Mouse (Mus musculus): Measurements from ENCODE around the gene Ublcp1. TPM values are rescaled to one million over a fixed set of nuclear protein-coding genes. Genes with fewer than 3 reads are reported as not detected.
"Not testable (repeated sequence)": the region's sequence is repeated elsewhere in the genome, so short reads cannot be mapped to it uniquely, and the experiment has no call there.

Ublcp1 gene
- total RNA-seq, 2 experiments from 2014 or later = 21.2 to 21.3 TPM

DNA sequence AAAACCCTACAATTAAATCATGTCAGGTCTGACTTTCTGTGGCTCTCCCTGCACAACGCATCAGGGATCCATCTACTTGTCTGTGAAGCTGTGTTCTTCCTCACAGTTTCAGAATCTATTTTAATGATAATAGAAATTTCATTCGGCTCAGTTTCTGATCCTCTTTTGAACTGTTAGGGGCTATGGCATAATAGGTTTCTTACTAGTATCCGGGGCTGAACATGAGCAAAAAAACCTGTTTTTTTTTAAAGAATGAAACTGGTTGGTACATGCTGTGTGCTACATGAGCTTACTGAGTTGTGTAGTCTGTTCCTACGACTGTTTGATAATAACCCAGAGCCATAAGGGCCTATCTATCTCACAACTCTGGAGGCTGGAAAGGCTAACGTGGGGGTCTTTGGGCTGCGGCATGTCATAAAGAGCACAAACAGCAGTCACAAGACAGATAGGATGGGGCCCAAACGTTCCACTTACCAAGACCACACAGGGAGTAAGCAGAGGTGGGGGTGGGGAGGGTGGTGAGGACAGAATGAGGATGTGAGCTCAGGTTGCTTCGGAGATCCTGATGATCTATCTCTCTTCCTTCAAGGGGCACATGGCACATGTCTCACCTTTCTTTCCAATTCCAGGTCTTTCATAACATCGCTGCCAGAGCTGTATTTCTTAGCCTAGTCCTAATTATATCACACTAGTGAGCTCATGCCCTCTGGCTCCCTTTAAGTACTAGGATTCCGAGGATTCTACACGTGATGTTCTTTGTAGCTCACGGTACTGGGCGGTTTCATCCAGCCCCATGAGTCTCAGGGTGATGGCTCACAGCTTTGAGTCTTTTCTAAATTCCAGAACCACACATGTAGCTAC is 28.3 kb upstream of the Ublcp1 start:
- intact Hi-C loops (cut with DNase I; ENCODE audit: low total_unique reads) = no loop called here
- no peak for DNase-seq

- intact Hi-C loops (cut with DNase I; ENCODE audit: low total_unique reads) = no loop called here
- DNase-seq = no peak
Measured at GRCm38 (mm10) chr11:44496217-44496616, 25.9 kb upstream of the Ublcp1 start.

- DNase-seq = no peak
- intact Hi-C loops (cut with DNase I; ENCODE audit: low total_unique reads) = no loop called here
Measured at GRCm38 (mm10) chr11:44494643-44495323, 24.5 kb upstream of the Ublcp1 start.

- intact Hi-C loops (cut with DNase I; ENCODE audit: low total_unique reads) = no loop called here
- DNase-seq = no peak
Measured at GRCm38 (mm10) chr11:44489117-44489516, 18.8 kb upstream of the Ublcp1 start.

DNA sequence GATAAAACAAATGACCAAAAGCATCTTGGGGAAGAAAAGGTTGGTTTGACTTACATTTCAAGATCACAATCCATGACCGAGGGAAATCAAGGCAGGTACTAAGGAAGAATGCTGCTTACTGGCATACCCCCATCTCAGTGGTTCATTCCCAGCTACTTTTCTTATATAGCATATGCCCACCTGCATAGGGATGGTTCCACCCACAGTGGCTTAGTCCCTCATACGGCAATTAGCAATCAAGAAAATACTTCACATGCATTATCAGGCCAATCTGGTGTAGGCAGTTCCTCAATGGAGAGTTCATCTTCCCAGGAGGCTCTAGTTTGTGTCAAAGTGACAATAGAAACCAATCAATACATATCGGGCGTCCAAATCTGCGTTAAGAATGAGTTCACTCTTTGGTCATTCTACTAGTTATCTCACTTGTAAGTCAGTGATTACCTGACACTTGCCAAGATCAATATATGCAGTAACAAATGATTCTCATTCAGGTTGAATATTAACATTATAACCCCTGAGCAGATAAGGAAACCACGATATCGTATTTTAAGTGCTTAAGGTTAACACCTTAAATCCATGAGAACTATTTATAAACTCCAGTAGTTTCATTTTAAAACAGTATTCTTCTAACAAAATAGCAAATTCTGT is 14.9 kb upstream of the Ublcp1 start:
- no peak for DNase-seq
- intact Hi-C loops (cut with DNase I; ENCODE audit: low total_unique reads) = no loop called here

DNA sequence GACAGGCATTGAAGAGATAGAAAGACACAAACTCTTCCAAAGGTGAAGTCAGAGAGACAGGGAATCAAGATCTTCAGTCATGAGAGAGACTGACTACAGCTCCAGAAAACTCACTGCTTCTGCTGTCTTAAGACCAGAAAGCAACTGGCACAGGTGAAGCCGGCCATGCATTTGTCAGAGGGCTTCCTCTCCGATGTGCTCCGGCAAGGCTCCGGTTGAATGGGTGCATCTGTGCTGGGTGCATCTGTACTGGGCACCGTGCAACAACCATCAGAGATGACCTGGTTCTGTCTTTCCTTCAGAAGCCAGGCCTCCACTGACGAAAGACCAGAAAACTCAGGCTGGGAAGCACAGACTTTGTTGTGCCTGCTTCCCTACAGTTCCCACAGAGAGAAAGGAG is 9.9 kb upstream of the Ublcp1 start:
- intact Hi-C loops (cut with DNase I; ENCODE audit: low total_unique reads) = no loop called here
- no peak for DNase-seq

DNA sequence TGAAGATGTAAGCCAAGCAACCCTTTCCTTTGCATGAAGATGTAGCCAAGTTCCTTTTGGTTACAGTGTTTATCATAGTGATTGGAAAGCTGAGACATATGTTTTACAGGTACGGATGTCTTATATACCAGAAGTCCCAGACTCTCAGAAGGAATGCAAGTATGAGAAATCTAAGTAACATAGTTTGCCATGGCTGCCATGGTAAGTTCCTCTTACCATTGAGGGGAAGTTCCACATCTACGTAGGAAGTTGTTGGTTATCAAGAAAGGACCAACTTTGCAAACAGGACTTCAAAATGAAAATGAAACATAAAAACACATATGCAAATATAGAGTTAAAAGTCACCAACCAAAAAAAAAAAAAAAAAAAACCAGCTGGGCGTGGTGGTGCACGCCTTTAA is 8.1 kb upstream of the Ublcp1 start:
- no peak for DNase-seq
- intact Hi-C loops (cut with DNase I; ENCODE audit: low total_unique reads) = no loop called here

GRCm38 (mm10) chr11:44476445-44476844 is 6.1 kb upstream of the Ublcp1 start:
- DNase-seq = no peak
- intact Hi-C loops (cut with DNase I; ENCODE audit: low total_unique reads) = no loop called here

DNA sequence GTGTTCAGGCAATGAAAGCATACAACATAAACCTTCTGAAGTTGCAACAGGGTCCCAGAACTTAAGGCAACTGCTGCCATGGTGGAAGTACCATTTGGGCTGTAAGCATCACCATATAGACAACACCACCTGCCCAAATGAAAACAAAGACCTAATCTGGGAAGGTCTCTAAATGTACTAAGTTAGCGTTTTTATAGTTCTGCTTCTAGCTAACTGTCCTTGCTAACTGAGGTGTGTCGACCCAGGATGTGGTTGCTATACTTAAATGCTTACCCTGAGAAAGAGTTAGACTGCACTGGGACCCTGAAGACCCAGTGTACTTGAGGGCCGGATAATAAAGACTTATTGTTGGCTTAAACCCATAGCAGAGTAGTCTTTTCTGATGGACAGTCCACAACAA is 5.2 kb upstream of the Ublcp1 start:
- intact Hi-C loops (cut with DNase I; ENCODE audit: low total_unique reads) = no loop called here
- no peak for DNase-seq

- DNase-seq = no peak
- intact Hi-C loops (cut with DNase I; ENCODE audit: low total_unique reads) = no loop called here
Measured at GRCm38 (mm10) chr11:44471337-44471995, 1.2 kb upstream of the Ublcp1 start.

- intact Hi-C loops (cut with DNase I; ENCODE audit: low total_unique reads) = no loop called here
- no peak for DNase-seq
Measured at GRCm38 (mm10) chr11:44469646-44470431, 459 bp downstream of the Ublcp1 start.

GRCm38 (mm10) chr11:44468306-44468790 is 1.9 kb downstream of the Ublcp1 start:
- DNase-seq = no peak
- intact Hi-C loops (cut with DNase I; ENCODE audit: low total_unique reads) = no loop called here

DNA sequence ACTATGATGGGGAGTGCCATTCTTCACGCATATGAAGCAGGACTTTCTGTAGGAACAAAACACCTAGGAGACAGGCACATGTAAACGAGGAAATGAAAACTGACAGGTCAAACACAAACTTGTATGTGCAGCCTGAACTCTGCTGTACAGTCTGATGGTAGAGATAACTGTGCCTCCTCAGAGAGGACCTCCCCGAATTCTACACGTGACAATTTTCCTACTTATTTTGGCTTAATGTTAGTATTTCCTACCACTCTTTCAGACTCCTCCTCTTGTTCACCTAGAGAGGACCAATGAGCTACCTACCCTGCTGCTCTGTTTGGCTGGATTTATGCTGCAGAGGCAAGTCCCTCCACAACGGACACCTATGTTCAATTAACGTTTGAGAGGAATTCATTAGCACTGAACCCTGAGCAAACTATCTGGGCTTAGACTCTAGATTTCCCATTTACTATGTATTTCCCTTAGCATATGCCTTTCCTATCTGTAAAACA is 3.3 kb downstream of the Ublcp1 start:
- intact Hi-C loops (cut with DNase I; ENCODE audit: low total_unique reads) = no loop called here
- no peak for DNase-seq

DNA sequence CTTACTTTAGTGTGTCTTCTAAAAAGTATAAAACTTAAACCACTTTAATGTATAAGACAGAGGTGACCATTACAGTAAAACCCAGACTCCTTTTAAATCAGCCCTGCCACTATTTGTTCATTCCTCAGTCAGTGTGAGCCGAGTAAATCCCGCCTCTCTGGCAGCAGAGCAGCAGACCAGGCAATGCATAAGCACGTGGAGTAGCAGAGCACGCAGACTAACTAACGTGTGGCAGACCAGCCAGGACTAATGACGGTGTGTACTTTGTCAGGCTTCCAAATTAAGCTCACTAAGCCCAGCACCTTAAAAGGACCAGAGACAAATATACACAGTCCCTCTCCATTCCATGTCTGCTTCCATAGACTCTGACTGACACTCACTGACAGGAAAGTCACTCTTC is 8.8 kb downstream of the Ublcp1 start:
- intact Hi-C loops (cut with DNase I; ENCODE audit: low total_unique reads) = no loop called here
- no peak for DNase-seq

DNA sequence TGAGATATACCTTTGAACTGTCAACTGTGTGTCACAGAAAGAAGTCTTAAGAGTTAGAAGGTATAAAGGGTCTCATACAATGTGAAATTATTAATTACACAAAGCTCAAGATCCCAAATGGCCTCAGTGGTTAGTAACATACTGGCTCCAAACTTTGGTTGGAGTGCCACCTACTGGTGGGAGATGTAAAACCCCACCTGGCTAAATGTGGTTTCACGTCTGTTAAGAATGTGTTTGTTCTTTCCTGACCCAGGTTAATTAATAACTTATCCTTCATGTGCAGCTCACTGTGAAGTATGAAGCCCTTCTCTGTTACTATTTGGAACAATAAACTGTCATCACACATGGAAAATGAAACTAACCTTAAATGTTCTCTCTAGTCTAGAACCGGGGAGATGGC is 16.9 kb downstream of the Ublcp1 start:
- intact Hi-C loops (cut with DNase I; ENCODE audit: low total_unique reads) = no loop called here
- peak; percentile 29 for DNase-seq

DNA sequence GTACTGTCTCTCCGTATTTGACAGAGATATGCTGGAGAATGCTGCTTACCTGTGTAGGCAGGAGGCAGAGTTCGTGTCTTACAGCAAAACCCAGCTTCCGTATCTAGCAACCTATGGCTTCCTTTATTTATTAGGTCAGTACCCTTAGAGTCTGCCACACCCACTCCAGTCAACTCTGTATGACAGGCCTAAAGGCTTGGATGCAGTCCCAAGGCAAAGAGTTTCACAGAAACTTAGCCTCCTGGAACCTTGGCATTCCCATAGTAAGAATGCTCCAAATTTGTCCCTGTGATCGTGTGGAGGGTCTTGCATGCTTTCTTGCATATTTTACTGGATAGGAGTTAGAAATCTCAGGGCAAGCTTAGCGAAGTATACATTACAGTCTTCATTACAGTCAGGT is 18.3 kb downstream of the Ublcp1 start:
- DNase-seq; intact Hi-C loops (cut with DNase I; ENCODE audit: low total_unique reads): not testable (repeated sequence)

DNA sequence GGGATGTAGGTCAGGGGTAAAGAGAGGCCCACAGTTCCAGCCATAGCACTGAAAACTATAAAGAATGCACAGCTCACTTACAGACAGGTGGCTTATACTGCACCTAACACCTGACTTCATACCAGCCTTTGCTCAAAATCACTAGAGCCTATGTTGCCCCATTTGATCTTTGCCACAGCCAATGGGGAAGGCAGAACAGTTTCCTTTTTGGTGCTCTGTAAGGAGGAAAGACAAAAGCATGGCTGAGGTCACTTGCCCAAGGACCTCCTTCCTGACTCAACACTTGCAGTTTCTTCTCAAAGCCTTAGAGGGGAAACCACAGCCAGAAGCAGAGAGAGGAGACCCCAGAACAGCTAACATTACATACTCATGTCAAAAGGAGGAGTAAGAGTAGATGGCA is 19.3 kb downstream of the Ublcp1 start:
- DNase-seq = no peak
- intact Hi-C loops (cut with DNase I; ENCODE audit: low total_unique reads) = no loop called here

GRCm38 (mm10) chr11:44437786-44438185 is 32.5 kb downstream of the Ublcp1 start:
- DNase-seq = no peak
- intact Hi-C loops (cut with DNase I; ENCODE audit: low total_unique reads) = no loop called here

GRCm38 (mm10) chr11:44430036-44430435 is 40.3 kb downstream of the Ublcp1 start:
- no peak for DNase-seq
- intact Hi-C loops (cut with DNase I; ENCODE audit: low total_unique reads) = no loop called here

Data from gastrocnemius, postnatal 14 days (tissue).